Mouse (Mus musculus): ENCODE results near the gene Map4k2.

- TF ChIP-seq MAX (IDR thresholded peaks at IDR 0.05; ENCODE audit: low read depth) (no peak), E2F4 (IDR thresholded peaks at IDR 0.05; ENCODE audit: insufficient read depth) (no peak), TCF12 (IDR thresholded peaks at IDR 0.05; ENCODE audit: insufficient read depth, poor library complexity, severe bottlenecking) (no peak), SRF (IDR thresholded peaks at IDR 0.05; ENCODE audit: control insufficient read depth, insufficient read length, low read depth) (no peak), CEBPB (IDR thresholded peaks at IDR 0.05; ENCODE audit: insufficient read depth, poor library complexity, severe bottlenecking) (no peak), POLR2A (IDR thresholded peaks at IDR 0.05; ENCODE audit: insufficient read length, low read depth) (no peak)
These were observed 51.9 kb downstream of the Map4k2 start for GRCm38 (mm10) chr19:6392743-6393393.

Measured in myocyte (in vitro differentiated cells).